Mouse (Mus musculus) brain, embryonic 14.5 days (tissue): ENCODE measurements around the gene Uck2.

Experiments
- CTCF ChIP-seq: fragments of 200-500 bp; IDR thresholded peaks from 2 replicates; pipeline ENCODE4 v1.5.1; 2012; ENCODE audit warnings: inconsistent platforms, mild to moderate bottlenecking, moderate library complexity, borderline replicate concordance; ENCODE audit not compliant: insufficient read depth, insufficient read length; ENCODE audit errors: extremely low read depth
- POLR2A ChIP-seq: fragments of 200-500 bp; IDR thresholded peaks from 2 replicates; pipeline ENCODE4 v1.6.1; 2012; ENCODE audit warnings: mild to moderate bottlenecking, inconsistent platforms, borderline replicate concordance; ENCODE audit not compliant: poor library complexity, insufficient read depth, insufficient read length, severe bottlenecking; ENCODE audit errors: extremely low read depth

DNA sequence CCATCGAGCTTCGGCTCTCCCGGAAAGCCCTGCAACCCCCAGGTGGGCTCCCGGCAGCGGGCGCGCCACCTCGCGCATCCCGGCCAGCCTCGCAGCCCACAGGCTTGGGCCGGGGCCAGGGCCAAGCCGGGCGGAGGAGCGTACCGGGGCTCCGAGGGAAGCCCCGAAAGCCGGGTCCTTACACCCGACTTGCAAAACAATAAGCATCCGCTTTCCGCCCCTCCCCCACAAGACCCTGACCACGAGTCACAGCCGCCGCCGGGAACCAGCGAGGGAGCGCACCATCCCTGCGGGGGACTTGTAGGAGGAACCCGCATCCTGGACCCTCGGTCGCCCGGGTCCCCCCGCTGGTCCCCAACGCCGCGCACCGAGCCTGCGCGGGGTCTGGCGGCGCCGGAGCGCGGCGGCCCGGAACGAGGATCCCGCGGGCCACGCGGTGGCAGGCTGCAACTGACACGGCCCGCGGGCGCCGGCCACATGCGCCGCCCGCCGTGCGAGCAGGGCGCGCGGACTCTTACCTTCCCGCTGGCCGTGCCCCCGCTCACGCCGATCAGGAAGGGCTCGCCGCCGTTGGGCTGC lies 773 bp downstream of the Uck2 start:
- TF ChIP-seq CTCF (0 out of 2 replicates have a peak, but pooled peaks have one; percentile 0), POLR2A (peak; percentile 28; the same call in 1 of the 2 replicates)
